Mouse (Mus musculus) bone marrow macrophage, adult 2 months (primary cell): ENCODE results near the gene Slc9a3r2. TPM values are rescaled to one million over a fixed set of nuclear protein-coding genes. Genes with fewer than 3 reads are reported as not detected.

ENCODE experiments used
- H3K27ac ChIP-seq: 2 replicates; pipeline ENCODE4 v1.5.1; 2012; ENCODE audit warnings: low read depth, low read length; ENCODE audit not compliant: insufficient read depth
- H3K4me1 ChIP-seq: 2 replicates; pipeline ENCODE4 v1.6.1; 2012; ENCODE audit warnings: low read length; ENCODE audit not compliant: control insufficient read depth, insufficient read depth
- H3K4me3 ChIP-seq: 2 replicates; pipeline ENCODE4 v1.5.1; 2012; ENCODE audit warnings: mild to moderate bottlenecking, low read length, moderate library complexity; ENCODE audit not compliant: insufficient read depth
- CTCF ChIP-seq: IDR thresholded peaks from 2 replicates; pipeline ENCODE4 v1.5.1; 2012; ENCODE audit warnings: low read depth, mild to moderate bottlenecking, low read length, moderate library complexity
- POLR2A ChIP-seq: IDR thresholded peaks from 2 replicates; pipeline ENCODE4 v1.6.1; 2012; ENCODE audit warnings: mild to moderate bottlenecking, low read depth, low read length, borderline replicate concordance
- polyA plus RNA-seq: library from polyadenylated mRNA; stranded (reverse); fragments of >200 nt; gene quantifications from 2 replicates; pipeline ENCODE4 v1.2.4, GENCODE M21; 2012; ENCODE audit not compliant: missing spikeins, insufficient read depth, insufficient read length

The Slc9a3r2 gene
- polyA plus RNA-seq, 1 experiment: 0.98 TPM

GRCm38 (mm10) chr17:24647493-24647892 lies 2.6 kb downstream of the Slc9a3r2 start:
- H3K4me3 ChIP-seq: no peak overlapping the region
- TF ChIP-seq CTCF (no peak), POLR2A (no peak)
- no peak overlapping the region for H3K27ac ChIP-seq
- peaks cover 8% of the 10 kb centered on the region for H3K4me1 ChIP-seq

GRCm38 (mm10) chr17:24646381-24646780 lies 3.7 kb downstream of the Slc9a3r2 start:
- peaks cover 8% of the 10 kb centered on the region for H3K4me1 ChIP-seq
- H3K4me3 ChIP-seq: no peak overlapping the region
- H3K27ac ChIP-seq: no peak overlapping the region
- no peak for TF ChIP-seq POLR2A
- no peak for TF ChIP-seq CTCF

GRCm38 (mm10) chr17:24645916-24646315 lies 4.2 kb downstream of the Slc9a3r2 start:
- no peak for TF ChIP-seq CTCF
- TF ChIP-seq POLR2A: no peak
- Histone ChIP-seq H3K4me1 (peaks cover 8% of the 10 kb centered on the region), H3K4me3 (no peak overlapping the region), H3K27ac (no peak overlapping the region)

GRCm38 (mm10) chr17:24644875-24645721 lies 5.0 kb downstream of the Slc9a3r2 start:
- H3K4me1 ChIP-seq: peaks cover 4% of the 10 kb centered on the region; the same call in 1 of the 2 replicates
- no peak for TF ChIP-seq CTCF
- no peak for TF ChIP-seq POLR2A
- H3K4me3 ChIP-seq: no peak overlapping the region
- H3K27ac ChIP-seq: no peak overlapping the region

GRCm38 (mm10) chr17:24644030-24644715 lies 6.0 kb downstream of the Slc9a3r2 start:
- Histone ChIP-seq H3K27ac (no peak overlapping the region), H3K4me3 (no peak overlapping the region), H3K4me1 (no peaks in the 10 kb centered on the region)
- TF ChIP-seq CTCF: no peak
- no peak for TF ChIP-seq POLR2A

GRCm38 (mm10) chr17:24642791-24643343 lies 7.3 kb downstream of the Slc9a3r2 start:
- Histone ChIP-seq H3K27ac (no peak overlapping the region), H3K4me3 (no peak overlapping the region), H3K4me1 (no peaks in the 10 kb centered on the region)
- no peak for TF ChIP-seq POLR2A

GRCm38 (mm10) chr17:24641944-24642343 lies 8.2 kb downstream of the Slc9a3r2 start:
- H3K27ac ChIP-seq: no peak overlapping the region
- H3K4me3 ChIP-seq: no peak overlapping the region
- no peaks in the 10 kb centered on the region for H3K4me1 ChIP-seq
- TF ChIP-seq POLR2A (no peak), CTCF (no peak)

GRCm38 (mm10) chr17:24640581-24640980 lies 9.5 kb downstream of the Slc9a3r2 start:
- H3K27ac ChIP-seq: no peak overlapping the region
- H3K4me3 ChIP-seq: no peak overlapping the region
- TF ChIP-seq POLR2A: no peak
- TF ChIP-seq CTCF: no peak
- peaks cover 2% of the 10 kb centered on the region; the same call in 1 of the 2 replicates for H3K4me1 ChIP-seq

- H3K27ac ChIP-seq: no peak overlapping the region
- H3K4me3 ChIP-seq: no peak overlapping the region
- peaks cover 2% of the 10 kb centered on the region; the same call in 1 of the 2 replicates for H3K4me1 ChIP-seq
- TF ChIP-seq POLR2A (no peak), CTCF (no peak)
These were observed 10.0 kb downstream of the Slc9a3r2 start for GRCm38 (mm10) chr17:24640119-24640518.

- H3K4me1 ChIP-seq: peaks cover 2% of the 10 kb centered on the region; the same call in 1 of the 2 replicates
- TF ChIP-seq CTCF: no peak
- TF ChIP-seq POLR2A: no peak
These were observed 10.5 kb downstream of the Slc9a3r2 start for GRCm38 (mm10) chr17:24639571-24639988.

GRCm38 (mm10) chr17:24638840-24639239 lies 11.3 kb downstream of the Slc9a3r2 start:
- no peak overlapping the region for H3K27ac ChIP-seq
- H3K4me3 ChIP-seq: no peak overlapping the region
- peaks cover 2% of the 10 kb centered on the region; the same call in 1 of the 2 replicates for H3K4me1 ChIP-seq
- TF ChIP-seq CTCF: no peak
- no peak for TF ChIP-seq POLR2A

More at GRCm38 (mm10) chr17:24639571-24639988, 10.5 kb downstream of the Slc9a3r2 start:
- no peak overlapping the region for H3K27ac ChIP-seq
- H3K4me3 ChIP-seq: no peak overlapping the region
